Mouse (Mus musculus) heart, postnatal 0 days (tissue): ENCODE data around the gene Slc2a3. TPM values are rescaled to one million over a fixed set of nuclear protein-coding genes. Genes with fewer than 3 reads are reported as not detected.

Experiments used
- ATAC-seq: fragments of 200-750 bp; cut with Nextera tagmentation; 2 replicates; pipeline ENCODE4 v1.8.0; 2017; ENCODE audit warnings: low read depth, moderate number of reproducible peaks, moderate library complexity; ENCODE audit not compliant: insufficient read depth
- DNase-seq: peaks from one replicate; pipeline ENCODE4 v3.0.0-alpha.2; 2016; ENCODE audit warnings: low spot score
- H3K27ac ChIP-seq: fragments of 300-500 bp; sonication (generic); 2 replicates; pipeline ENCODE4 v1.5.1; 2014; ENCODE audit warnings: low read depth, mild to moderate bottlenecking
- H3K27me3 ChIP-seq: fragments of 300-500 bp; sonication (generic); 2 replicates; pipeline ENCODE4 v1.6.1; 2014; ENCODE audit warnings: low read length, mixed read lengths; ENCODE audit not compliant: control insufficient read depth, insufficient read depth
- H3K36me3 ChIP-seq: fragments of 300-500 bp; sonication (generic); replicated peaks from 2 replicates; pipeline ENCODE4 v1.6.1; 2014; ENCODE audit warnings: low read length, mixed read lengths; ENCODE audit not compliant: control insufficient read depth, insufficient read depth
- H3K4me1 ChIP-seq: fragments of 300-500 bp; sonication (generic); 2 replicates; pipeline ENCODE4 v1.6.1; 2014; ENCODE audit warnings: antibody characterized with exemption; ENCODE audit not compliant: control insufficient read depth, insufficient read depth
- H3K4me2 ChIP-seq: fragments of 300-500 bp; sonication (generic); 2 replicates; pipeline ENCODE4 v1.6.1; 2014; ENCODE audit warnings: low read depth, mild to moderate bottlenecking, low read length, moderate library complexity
- H3K4me3 ChIP-seq: fragments of 300-500 bp; sonication (generic); 2 replicates; pipeline ENCODE4 v1.5.1; 2014; ENCODE audit warnings: low read depth, low read length
- H3K9ac ChIP-seq: fragments of 300-500 bp; sonication (generic); replicated peaks from 2 replicates; pipeline ENCODE4 v1.6.1; 2014; ENCODE audit warnings: low read depth, low read length, mixed read lengths
- H3K9me3 ChIP-seq: fragments of 300-500 bp; sonication (generic); replicated peaks from 2 replicates; pipeline ENCODE4 v1.6.1; 2016; ENCODE audit warnings: low read length; ENCODE audit not compliant: control insufficient read depth
- CTCF ChIP-seq: IDR thresholded peaks from 2 replicates; pipeline ENCODE4 v1.5.1; 2016; ENCODE audit warnings: antibody characterized with exemption, control low read depth, low read depth
- EP300 ChIP-seq: IDR thresholded peaks from 2 replicates; pipeline ENCODE4 v1.6.1; 2016; ENCODE audit warnings: antibody characterized with exemption, low read depth
- WGBS: fragments of 180-500 bp; shearing (Covaris S2); extraction: QIAGEN DNeasy Blood & Tissue Kit; methylation state at CpG from one replicate; pipeline ENCODE4 v1.1.7; 2014; 5-methylcytosine and 5-hydroxymethylcytosine counted together
- polyA plus RNA-seq: library from polyadenylated mRNA; unstranded; fragments of >200 nt; fragmentation: Nextera tagmentation; extraction: Ambion mirVana; gene quantifications from 2 replicates; pipeline ENCODE4 v1.2.1, GENCODE M21; 2015
- total RNA-seq: library from RNA; depleted of rRNA; stranded (reverse); fragments of >200 nt; gene quantifications from 2 replicates; pipeline ENCODE4 v1.2.3, GENCODE M21; 2014; ENCODE audit warnings: low replicate concordance

The Slc2a3 gene
- total and polyA plus RNA-seq, 2 experiments from 2014 or later: 1.7 to 21.6 TPM

DNA sequence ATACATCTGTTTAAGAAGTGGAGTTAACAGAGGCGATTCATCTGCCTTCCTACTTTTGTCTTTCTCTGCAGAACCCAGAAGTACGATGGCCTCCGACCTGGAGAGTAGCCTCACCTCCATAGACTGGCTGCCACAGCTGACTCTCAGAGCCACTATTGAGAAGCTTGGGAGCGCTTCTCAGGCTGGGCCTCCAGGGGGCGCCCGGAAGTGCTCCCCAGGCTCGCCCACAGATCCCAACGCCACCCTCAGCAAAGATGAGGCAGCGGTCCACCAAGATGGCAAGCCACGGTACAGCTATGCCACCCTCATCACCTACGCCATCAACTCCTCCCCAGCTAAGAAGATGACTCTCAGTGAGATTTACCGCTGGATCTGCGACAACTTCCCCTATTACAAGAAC lies 26.6 kb upstream of the Slc2a3 start:
- no peak overlapping the region for H3K9ac ChIP-seq
- H3K4me2 ChIP-seq: no peak overlapping the region
- H3K4me1 ChIP-seq: peaks cover 36% of the 10 kb centered on the region
- H3K9me3 ChIP-seq: no peaks in the 10 kb centered on the region
- no peak for DNase-seq
- ATAC-seq: no peak
- 49% methylated on average over 13 of the region's 13 CpGs for WGBS
- TF ChIP-seq CTCF: peak; percentile 24; the same call in 1 of the 2 replicates
- TF ChIP-seq EP300: no peak
- H3K36me3 ChIP-seq: peaks cover 49% of the 10 kb centered on the region
- no peaks in the 10 kb centered on the region for H3K27me3 ChIP-seq
- H3K4me3 ChIP-seq: no peak overlapping the region
- no peak overlapping the region for H3K27ac ChIP-seq

DNA sequence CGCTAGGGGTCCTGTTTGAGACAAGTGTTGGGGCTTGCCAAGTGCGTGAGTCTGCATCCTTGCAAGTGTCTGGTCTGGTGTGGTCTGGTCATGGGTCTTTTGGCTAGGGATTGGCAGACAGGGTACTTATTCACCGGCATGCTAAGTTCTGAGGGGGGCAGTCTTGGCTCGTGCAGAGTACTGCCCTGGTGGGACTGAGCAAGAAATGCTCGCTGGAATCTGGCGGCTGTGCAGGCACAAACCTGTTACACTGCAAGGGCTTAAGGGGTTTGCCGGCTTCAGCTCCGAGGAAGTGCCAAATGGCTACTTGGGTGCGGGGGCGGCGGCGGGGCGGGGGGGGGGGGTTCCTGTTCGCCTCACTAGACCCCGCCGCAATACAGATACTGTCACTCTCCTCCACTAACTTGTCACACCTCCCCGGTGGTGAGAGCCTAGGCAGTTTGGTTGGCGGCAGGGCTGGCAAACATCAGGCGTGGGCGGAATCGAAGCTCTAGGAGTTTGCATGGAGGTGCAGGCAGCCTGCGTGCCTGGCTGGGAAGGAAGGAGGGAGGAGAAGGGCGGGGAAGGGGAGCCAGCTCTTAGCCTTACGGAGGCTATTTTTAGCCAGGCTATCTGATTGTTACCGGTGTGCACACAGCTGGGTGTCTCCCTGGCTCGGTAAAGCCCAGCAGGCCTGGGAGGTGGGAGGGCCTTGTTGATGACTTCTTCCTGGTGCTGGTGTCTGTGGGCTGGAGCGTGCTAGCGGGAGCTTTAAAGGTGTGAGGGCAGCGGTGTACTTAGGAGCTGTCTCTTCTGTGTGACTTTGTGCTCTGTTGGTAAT lies 24.7 kb upstream of the Slc2a3 start:
- Histone ChIP-seq H3K9ac (peak overlapping the region; percentile 47), H3K4me2 (peak overlapping the region; percentile 72), H3K9me3 (no peaks in the 10 kb centered on the region), H3K36me3 (peaks cover 30% of the 10 kb centered on the region), H3K4me1 (peaks cover 42% of the 10 kb centered on the region), H3K27ac (peak overlapping the region; percentile 83), H3K4me3 (peak overlapping the region; percentile 44), H3K27me3 (no peaks in the 10 kb centered on the region)
- DNase-seq: peak; percentile 91
- ATAC-seq: peak; percentile 92
- 2% methylated on average over 28 of the region's 29 CpGs for WGBS
- TF ChIP-seq CTCF (no peak), EP300 (no peak)

DNA sequence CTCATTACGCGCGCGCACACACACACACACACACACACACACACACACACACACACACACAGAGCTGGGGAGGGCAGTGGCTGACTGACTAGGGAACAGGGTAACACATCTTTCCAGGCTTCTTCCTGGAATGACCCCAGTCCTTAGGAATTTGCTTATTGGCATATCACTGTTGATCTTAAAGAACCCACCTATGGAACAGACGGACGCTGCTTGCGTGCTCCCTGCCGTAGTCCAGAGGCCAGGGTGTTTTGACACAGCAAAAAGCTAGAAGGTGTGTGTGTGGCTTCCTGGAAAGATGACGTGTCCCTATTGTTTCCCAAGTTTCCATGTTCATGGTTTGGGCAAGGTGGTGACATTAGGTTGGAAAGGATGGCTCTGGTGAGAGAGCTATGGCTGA lies 23.7 kb upstream of the Slc2a3 start:
- DNase-seq (no peak), ATAC-seq (no peak)
- Histone ChIP-seq H3K4me2 (peak overlapping the region; percentile 72; the same call in 1 of the 2 replicates), H3K9ac (no peak overlapping the region), H3K27me3 (no peaks in the 10 kb centered on the region), H3K4me1 (peaks cover 49% of the 10 kb centered on the region), H3K9me3 (no peaks in the 10 kb centered on the region), H3K27ac (peak overlapping the region; percentile 83), H3K36me3 (peaks cover 21% of the 10 kb centered on the region), H3K4me3 (no peak overlapping the region)
- no peak for TF ChIP-seq CTCF
- TF ChIP-seq EP300: no peak
- WGBS: 75% methylated on average over 8 of the region's 9 CpGs

DNA sequence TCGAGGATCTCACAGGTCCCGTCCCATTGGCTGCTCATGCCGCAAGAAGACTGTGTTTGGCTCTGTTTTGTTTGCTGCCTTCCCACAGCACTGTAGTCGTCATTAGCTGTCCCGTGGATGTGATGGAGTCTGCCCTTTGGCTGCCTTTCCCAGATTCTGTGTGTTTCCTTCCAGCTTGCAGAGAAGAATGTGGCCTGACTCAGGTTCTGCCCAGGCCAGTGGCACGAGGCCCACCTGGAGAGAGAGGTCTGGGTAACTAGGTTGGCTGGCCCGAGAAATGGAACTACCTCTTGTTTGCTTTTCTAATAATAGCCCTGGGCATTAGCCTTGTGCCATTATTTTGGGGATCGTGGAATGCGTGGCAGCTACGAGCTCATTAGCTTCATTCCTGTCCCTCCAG lies 22.6 kb upstream of the Slc2a3 start:
- Histone ChIP-seq H3K27me3 (no peaks in the 10 kb centered on the region), H3K9ac (no peak overlapping the region), H3K36me3 (peaks cover 11% of the 10 kb centered on the region), H3K4me1 (peaks cover 49% of the 10 kb centered on the region), H3K4me3 (no peak overlapping the region), H3K4me2 (peak overlapping the region; percentile 29), H3K27ac (peak overlapping the region; percentile 83), H3K9me3 (no peaks in the 10 kb centered on the region)
- no peak for ATAC-seq
- TF ChIP-seq EP300 (no peak), CTCF (no peak)
- peak; percentile 36 for DNase-seq
- 35% methylated on average over 10 of the region's 10 CpGs for WGBS

DNA sequence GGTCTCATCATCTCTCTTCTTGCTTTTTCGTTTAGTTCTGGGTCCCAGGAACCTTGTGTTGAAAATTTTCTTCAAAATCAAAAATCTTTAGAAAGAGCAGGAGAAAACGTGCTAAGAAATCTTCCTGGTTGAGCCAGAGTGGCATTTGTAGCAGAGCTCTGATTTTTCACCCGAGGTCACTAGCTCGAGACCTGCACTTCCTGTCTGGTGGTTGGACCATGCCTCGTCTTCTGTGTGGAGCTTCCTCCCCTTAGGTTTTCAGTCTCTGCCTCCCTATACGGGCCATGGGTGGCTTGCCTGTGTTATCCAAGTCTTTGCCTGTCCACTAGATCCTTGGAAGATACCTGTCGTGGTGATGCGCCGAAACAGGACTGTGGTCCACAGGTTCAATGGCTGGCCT lies 20.4 kb upstream of the Slc2a3 start:
- TF ChIP-seq EP300 (no peak), CTCF (no peak)
- DNase-seq: no peak

More for the DNA sequence above, 20.4 kb upstream of the Slc2a3 start:
- Histone ChIP-seq H3K4me1 (peaks cover 44% of the 10 kb centered on the region), H3K4me2 (peak overlapping the region; percentile 84), H3K27ac (no peak overlapping the region), H3K4me3 (no peak overlapping the region), H3K27me3 (no peaks in the 10 kb centered on the region), H3K9me3 (no peaks in the 10 kb centered on the region), H3K36me3 (no peaks in the 10 kb centered on the region), H3K9ac (no peak overlapping the region)
- WGBS: 65% methylated on average over 9 of the region's 9 CpGs
- ATAC-seq: no peak
